Comparison of ENCODE assay signal across 8 mouse cellular contexts in genomic region chr2:156180094-156180821, GRCm38 (mm10). TPM values are rescaled to one million over a fixed set of nuclear protein-coding genes. Genes with fewer than 3 reads are reported as not detected.
A peak's percentile ranks its signal among the peaks of the same experiment; 100 is the strongest.
DNase-seq lines count a peak whose midpoint lies in the region; ATAC-seq lines count a peak whose summit lies in the region.

Rbm39 (minus strand) TSS chr2:156180238.

- under 1% methylated on average over 47 of the region's 47 CpGs for WGBS in hindbrain, embryonic 15.5 days

- peak; percentile 98 for ATAC-seq in hindbrain, embryonic 15.5 days (ENCODE audit: low FRiP score, low read depth)

- H3K4me2 ChIP-seq in hindbrain, embryonic 15.5 days = peak within 1 kb of the TSS; percentile 77

- peak within 1 kb of the TSS; percentile 89 for H3K9ac ChIP-seq in hindbrain, embryonic 15.5 days

- DNase-seq in R1 (ENCODE audit: low read depth, low spot score) = peak; percentile 100
- DNase-seq in cerebellum, postnatal 25 days = peak; percentile 100
- peak; percentile 100 for DNase-seq in frontal cortex, postnatal 36 days (ENCODE audit: low spot score in 2 of 2)
- DNase-seq in left cerebral cortex, adult 11 months (ENCODE audit: low spot score) = peak; percentile 100
- peak; percentile 100 for DNase-seq in lung, postnatal 4 days
- DNase-seq in retina, postnatal 7 days (ENCODE audit: low read depth, low spot score) = peak; percentile 99
- DNase-seq in urinary bladder, adult 2 months (ENCODE audit: low spot score) = peak; percentile 100

- no peaks in the 10 kb centered on the region for H3K27me3 ChIP-seq in hindbrain, embryonic 15.5 days

- peaks cover 19% of the 10 kb centered on the region for H3K36me3 ChIP-seq in hindbrain, embryonic 15.5 days

- H3K4me3 ChIP-seq in hindbrain, embryonic 15.5 days = peak within 1 kb of the TSS; percentile 88

- no peaks in the 10 kb centered on the region for H3K9me3 ChIP-seq in hindbrain, embryonic 15.5 days

- H3K27ac ChIP-seq in hindbrain, embryonic 15.5 days (replicated peaks) = peak within 1 kb of the TSS; percentile 98

- peaks cover 39% of the 10 kb centered on the region for H3K4me1 ChIP-seq in hindbrain, embryonic 15.5 days (replicated peaks)

RNA-seq across cellular contexts. Expression of gene Rbm39, which starts in this region (rescaled TPM):
- 414 and 423 TPM in 2 replicates for polyA plus RNA-seq in hindbrain, embryonic 15.5 days (2015; fragmentation: Nextera tagmentation; extraction: Ambion mirVana)
- polyA plus RNA-seq in urinary bladder, adult 2 months (2012; rRNA removed) = 131 and 161 TPM in 2 replicates

Comparison
In these comparisons a context has a peak if more than half of its experiments do, and no peak if none do; other contexts are left out.
1. Peak in every context shown above with its lines: DNase-seq, ATAC-seq, H3K4me3 ChIP-seq and H3K27ac ChIP-seq.